Mouse (Mus musculus) large intestine, adult 2 months (tissue): ENCODE measurements around the gene Nat8f5. TPM values are rescaled to one million over a fixed set of nuclear protein-coding genes. Genes with fewer than 3 reads are reported as not detected.
"Not testable (repeated sequence)": the region's sequence is repeated elsewhere in the genome, so short reads cannot be mapped to it uniquely, and the experiment has no call there.

Source experiments
- DNase-seq: peaks from one replicate; pipeline ENCODE4 v3.0.0-alpha.2; 2012; ENCODE audit warnings: low read depth, low spot score
- WGBS: fragments of 180-500 bp; shearing (Covaris S2); methylation state at CpG from one replicate; pipeline ENCODE4 v1.1.7; 2018; 5-methylcytosine and 5-hydroxymethylcytosine counted together
- polyA plus RNA-seq: library from polyadenylated mRNA; depleted of rRNA; stranded (reverse); fragments of >200 nt; gene quantifications from 2 replicates; pipeline ENCODE4 v1.2.3, GENCODE M21; 2012; rRNA removed

Gene Nat8f5
- polyA plus RNA-seq, 1 experiment: 9.3 TPM

DNA sequence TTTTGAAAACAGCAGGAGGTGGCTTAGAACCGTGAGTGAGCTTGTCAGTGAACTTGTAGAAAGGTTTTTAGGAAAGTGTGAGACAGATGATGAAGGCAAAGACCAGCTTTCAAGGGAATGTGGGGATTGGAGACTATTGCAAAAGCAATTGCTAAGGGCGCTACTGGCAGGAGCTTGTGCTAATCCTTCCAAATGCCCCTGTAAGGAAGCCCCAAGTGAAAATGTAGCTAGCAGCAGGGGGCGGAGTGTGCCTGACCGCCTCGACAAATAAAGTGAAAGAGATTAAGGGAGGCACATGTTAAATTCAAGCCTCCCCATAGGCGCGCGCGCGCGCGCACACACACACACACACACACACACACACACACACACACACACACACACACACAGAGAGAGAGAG, 16.5 kb upstream of the Nat8f5 start:
- not testable (repeated sequence) for DNase-seq
- WGBS: 20% methylated on average over 12 of the region's 12 CpGs

DNA sequence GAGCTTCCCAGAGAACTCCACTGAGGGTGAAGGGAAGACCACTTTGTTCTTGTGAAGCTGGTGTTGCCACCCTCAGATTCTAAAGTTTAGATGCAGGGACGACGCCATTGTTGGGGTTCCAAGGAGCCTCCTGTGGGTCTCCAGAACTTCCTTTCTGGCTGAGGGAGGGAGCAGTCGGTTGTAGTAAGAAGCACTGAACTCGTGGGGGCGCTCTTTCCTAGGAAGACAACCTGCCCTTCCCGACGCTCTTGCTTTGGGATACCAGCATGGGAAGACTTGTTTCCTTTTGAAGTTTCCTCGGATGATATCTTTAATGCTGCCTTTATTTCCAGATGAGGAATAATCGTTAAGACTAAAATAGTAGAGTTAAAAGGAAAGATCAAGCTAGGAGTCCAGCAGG, 16.1 kb upstream of the Nat8f5 start:
- whole genome bisulfite sequencing: 8% methylated on average over 9 of the region's 9 CpGs
- DNase-seq: not testable (repeated sequence)

DNA sequence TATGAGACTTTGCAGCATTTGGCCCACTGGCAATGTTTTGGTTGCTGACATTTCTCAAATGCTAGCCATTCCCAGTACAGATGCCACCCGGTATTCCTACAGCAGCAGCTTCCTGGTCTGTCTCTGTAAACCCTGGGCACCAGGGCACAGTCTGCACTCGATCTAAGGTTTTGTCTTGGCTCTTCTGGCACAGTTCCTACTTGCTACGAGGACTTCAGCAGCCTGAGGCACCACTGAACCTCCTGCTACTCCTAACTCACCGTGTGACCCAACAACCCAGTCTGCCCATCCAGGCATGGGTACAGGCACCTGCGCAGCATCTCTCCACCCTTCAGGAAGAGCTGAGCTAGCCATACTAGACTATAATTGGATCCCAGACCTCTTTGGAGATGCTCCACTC, 15.3 kb upstream of the Nat8f5 start:
- 56% methylated on average over 5 of the region's 5 CpGs for WGBS
- DNase-seq: not testable (repeated sequence)

DNA sequence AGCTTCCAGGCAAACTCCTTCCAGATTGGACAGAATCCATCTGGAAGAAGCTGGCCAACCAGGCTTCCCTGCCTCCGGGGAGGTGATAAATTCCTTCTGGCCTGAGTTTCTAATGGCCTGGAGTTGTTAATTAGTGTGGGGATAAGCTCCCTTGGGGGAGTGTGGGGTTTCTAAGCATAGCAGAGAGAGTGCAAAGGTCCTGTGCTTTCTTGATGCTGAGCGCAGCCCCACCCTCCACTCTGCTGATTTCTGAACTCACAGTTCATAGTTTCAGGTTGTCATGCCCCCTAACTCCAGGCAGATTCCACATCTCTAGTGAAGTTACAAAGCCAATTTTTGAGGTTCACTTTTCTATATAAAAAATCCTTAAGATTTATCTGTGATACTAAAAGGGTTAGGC, 14.3 kb upstream of the Nat8f5 start:
- not testable (repeated sequence) for DNase-seq
- 79% methylated on average over 1 of the region's 2 CpGs for WGBS

DNA sequence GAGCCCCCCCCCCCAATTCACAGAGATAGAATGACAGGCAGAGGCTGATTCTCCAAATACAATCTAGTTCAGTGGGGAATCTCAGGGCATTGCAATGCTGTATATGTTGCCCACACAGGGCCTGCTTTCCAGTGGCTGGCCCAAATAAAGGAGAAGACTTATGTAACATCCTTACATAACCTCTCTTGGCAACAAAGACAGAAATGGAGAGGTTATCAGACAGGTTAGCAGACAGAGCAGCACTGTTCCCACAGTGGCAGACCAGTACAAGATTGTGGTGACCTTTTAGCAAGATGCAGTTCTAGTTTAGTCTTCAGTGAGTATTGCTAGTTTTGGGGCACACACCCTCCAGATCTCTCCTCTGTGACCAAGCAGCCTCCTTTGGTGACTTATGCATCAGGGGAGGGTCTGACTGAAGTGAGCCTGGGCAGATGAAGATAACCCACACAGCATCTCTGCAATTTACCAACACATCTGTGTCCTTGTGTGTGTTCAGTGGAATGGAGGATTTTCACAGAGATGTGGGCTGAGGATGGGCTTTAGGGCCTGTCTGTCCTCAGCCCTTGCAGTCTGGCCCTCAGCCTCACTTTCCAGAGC, 13.8 kb upstream of the Nat8f5 start:
- DNase-seq: not testable (repeated sequence)

DNA sequence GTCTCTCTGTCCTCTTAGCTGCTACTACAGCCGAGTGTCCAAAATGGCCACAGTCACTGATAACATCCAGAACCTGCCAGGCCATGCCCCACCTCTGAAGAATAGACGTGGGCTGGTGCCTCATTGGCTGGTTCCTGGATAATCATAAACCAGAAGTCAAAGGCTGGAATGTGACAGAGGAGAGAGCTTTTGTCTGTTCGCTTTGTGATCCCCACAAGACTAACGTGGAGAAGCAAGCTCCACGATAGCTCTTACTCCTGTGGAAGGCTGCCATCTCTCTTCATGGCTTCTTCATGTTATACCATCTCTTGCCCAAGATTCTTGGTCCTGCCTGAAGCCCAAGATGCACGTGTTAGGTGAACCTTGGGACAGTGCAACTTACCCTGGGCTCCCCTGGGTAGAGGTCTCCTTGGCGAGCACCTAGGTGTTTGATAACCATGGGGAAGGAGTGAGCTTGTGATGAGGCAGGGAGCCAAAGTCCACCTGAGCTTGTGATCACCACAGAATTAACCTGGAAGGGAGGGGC, 11.1 kb upstream of the Nat8f5 start, which contains the start of gene Nat8:
TSS of gene Nat8 (minus strand) at position 287 of the 526 bp plus-strand sequence.
- 46% methylated on average over 7 of the region's 7 CpGs for WGBS
- DNase-seq: no peak

DNA sequence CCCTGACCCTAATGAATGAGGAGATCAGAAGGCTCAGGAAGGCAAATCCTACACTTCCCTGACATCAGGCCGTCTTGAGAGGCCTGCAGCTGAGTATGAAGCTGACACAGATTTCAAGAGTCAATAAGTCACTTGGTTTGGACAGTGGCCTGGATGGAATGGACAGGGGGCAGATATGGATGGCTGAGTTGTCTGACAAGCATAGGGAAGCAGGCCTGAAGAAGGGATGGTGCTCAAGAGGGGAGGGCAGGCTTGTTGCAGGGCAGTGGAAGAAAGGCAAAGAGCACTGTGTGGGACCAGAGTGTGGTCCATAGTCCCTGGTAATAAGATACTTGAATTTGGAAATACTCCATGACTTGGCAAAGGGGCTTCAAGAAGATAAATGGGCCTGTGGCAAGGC, 8.7 kb upstream of the Nat8f5 start:
- WGBS: 78% methylated on average over 1 of the region's 1 CpGs
- DNase-seq: no peak

DNA sequence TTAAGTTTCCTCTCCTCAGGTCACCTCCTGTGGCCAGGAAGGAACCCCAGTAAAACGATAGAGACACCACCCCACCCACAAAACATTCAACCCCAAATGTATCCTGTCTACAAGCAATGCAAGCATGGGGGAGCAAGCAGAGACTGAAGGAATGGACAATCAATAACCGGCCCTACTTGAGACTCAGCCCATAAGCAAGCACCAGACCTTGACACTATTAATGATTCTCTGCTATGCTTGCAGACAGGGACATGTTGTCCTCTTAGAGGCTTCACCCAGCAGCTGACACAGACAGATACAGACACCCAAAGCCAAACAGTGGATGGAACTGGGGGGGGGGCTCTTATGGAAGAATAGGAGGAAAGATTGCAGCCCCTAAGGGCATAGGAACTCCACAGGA, 5.1 kb upstream of the Nat8f5 start:
- WGBS: 91% methylated on average over 2 of the region's 2 CpGs
- no peak for DNase-seq

DNA sequence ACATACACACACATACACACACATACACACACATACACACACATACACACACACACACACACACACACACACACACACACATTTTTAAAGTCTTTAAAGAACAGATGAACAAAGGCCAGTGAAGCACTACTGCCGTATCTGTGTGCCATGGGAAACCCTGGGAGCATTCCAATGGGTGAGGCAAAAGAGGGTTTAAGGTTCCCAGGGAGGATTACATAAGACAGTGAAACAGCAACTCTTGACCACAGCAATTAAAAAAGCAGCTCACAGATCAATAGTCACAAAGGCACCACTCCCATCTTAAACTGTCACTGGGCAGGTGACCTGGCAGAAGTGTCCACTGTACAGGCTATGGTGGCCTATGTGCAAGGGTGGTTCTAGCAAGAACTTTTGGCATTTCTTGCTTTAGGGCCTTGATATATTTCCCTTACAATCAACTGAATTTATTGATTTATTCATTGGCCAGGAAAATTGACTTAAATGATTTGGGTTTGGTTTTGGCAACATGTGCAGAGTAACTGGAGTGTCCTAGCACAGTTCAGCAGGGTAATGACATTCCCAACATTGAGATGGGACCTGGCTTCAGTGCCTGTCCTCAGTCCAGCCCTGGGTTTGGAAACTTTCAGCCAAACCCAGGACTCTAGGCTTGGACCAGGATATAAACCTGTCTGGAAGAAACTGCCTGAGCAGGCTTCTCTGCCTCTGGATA, 2.8 kb upstream of the Nat8f5 start:
- WGBS: 34% methylated on average over 1 of the region's 1 CpGs
- no peak for DNase-seq

DNA sequence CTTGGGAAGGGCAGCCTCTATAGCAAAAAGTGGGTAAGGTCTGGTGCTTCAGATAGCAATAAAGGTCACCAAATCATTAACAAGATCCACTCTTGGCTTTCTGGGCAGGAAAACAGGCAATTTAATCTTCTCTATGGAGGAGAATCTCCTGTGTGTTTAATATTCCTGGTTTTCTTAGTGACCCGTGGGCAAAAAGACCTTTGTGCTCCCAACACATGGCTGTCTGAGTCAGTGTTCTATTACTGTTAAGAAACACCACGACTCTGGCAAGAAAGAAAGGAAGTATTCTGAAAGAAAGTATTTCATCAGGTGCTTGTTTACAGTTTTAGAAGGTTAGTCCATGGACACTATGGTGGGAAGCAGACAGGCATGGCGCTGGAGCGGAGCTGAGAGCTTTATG, 1.5 kb upstream of the Nat8f5 start:
- no peak for DNase-seq

DNA sequence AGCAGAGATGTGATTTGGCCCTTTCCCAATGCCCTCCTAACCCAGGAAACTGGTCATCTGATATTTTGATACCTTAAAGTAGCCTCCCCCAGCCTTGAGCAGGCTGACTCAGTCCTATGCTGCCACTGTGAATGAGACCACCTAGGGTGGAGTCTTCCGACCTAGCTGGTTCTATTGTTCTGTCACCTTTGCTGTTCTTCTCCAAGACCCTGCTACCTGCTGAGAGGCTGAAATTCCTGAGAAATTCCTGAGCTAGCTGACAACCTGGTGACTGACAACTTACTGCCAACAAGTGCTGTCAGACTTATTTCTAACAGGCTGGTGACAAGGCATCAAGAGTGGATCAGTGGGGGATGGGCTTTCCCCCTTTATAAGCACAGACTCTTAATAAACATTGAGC, 2.4 kb downstream of the Nat8f5 start:
- DNase-seq: no peak
- 47% methylated on average over 1 of the region's 1 CpGs for WGBS

More for the DNA sequence above, 1.5 kb upstream of the Nat8f5 start:
- WGBS: 71% methylated on average over 4 of the region's 4 CpGs

DNA sequence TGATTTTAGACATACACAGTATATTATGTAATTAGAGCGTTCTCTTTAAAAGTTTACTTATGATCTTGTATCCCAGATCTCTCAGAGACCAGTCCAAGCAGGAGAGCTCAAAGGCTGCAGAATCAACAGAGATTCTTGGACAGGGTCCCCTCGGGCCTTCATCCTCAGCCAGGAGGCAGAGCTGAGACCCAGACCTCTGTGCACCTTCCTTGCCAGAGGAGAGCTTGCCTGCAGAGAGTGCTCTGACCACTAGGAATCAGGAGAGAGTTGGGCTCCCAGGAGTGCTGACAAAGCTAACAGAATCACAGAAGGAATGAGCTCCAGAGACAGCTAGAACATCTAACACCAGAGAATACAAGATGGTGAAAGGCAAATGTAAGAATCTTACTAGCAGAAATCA, 7.4 kb downstream of the Nat8f5 start:
- 72% methylated on average over 2 of the region's 2 CpGs for WGBS
- DNase-seq: no peak

DNA sequence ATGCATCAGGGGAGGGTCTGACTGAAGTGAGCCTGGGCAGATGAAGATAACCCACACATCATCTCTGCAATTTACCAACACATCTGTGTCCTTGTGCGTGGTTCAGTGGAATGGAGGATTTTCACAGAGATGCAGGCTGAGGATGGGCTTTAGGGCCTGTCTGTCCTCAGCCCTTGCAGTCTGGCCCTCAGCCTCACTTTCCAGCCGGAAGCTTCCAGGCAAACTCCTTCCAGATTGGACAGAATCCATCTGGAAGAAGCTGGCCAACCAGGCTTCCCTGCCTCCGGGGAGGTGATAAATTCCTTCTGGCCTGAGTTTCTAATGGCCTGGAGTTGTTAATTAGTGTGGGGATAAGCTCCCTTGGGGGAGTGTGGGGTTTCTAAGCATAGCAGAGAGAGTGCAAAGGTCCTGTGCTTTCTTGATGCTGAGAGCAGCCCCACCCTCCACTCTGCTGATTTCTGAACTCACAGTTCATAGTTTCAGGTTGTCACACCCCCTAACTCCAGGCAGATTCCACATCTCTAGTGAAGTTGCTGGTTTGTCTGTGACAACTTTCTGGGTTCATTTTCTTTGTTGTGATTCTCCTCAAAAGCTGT, 9.7 kb downstream of the Nat8f5 start:
- 52% methylated on average over 3 of the region's 3 CpGs for WGBS
- not testable (repeated sequence) for DNase-seq

DNA sequence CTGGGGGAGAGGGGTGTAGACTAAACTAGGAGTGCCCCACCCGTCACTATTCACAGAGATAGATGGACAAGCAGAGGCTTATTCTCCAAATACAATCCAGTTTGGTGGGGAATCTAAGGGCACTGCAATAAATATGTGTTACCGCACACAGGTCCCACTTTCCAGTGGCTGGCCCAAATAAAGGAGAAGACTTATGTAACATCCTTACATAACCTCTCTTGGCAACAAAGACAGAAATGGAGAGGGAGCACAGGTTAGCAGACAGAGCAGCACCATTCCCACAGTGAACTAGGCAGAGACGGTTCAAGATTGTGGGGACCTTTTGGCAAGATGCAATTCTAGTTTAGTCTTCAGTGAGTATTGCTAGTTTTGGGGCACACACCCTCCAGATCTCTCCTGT, 10.3 kb downstream of the Nat8f5 start:
- not testable (repeated sequence) for DNase-seq
- 53% methylated on average over 3 of the region's 3 CpGs for WGBS

DNA sequence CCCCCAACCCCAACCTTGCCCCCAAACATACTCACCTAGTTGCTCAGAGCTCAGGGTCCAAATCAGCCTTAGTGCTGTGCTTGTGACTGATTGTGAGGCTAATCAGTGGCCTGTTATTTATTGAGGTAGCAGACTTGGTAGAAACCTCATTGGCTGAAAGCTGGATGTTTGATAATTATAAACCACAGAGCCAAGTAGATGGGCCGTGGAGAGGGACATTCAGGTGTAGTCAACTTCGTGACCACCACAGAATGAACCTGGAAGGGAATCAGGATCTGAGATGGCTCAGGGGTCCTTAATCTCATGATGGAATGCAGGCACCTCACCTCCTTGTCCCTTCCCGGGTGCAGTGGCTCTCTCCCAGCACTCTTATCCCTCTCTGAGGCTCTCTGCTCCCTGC, 11.0 kb downstream of the Nat8f5 start:
- 66% methylated on average over 3 of the region's 3 CpGs for WGBS
- not testable (repeated sequence) for DNase-seq

DNA sequence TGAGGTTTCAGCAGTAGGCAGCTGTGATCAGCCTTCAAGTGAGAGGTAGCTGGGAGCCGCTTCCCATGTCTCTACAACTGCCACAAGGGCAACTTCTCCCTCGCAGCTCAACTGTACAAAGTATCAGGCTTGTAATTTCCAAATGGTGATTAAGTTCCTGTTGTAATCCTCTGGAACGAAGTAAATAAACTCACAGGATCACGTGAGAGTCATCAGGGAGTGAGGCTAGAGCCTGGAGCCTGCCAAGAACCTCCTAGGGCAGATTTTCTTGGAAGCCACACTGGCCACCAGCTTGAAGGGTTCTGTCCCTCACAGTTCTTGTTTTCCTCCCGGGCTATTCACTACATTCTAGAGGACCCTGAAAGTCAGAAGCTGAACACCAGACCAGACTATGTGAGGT, 17.6 kb downstream of the Nat8f5 start:
- WGBS: 36% methylated on average over 5 of the region's 5 CpGs
- not testable (repeated sequence) for DNase-seq

Other genes starting within 250 kb of the Nat8f5 start
- 0.43 and 0.69 TPM in 2 replicates for gene Alms1, start 233.4 kb downstream of the Nat8f5 start, polyA plus RNA-seq
- 0.67 TPM in 1 of 2 replicates, not detected in the other for gene Nat8f7, start 107.8 kb downstream of the Nat8f5 start, polyA plus RNA-seq
- gene Nat8f3, start 55.2 kb downstream of the Nat8f5 start, polyA plus RNA-seq: 1.4 and 1.5 TPM in 2 replicates
- 0.06 and 1.0 TPM in 2 replicates for gene Nat8f6, start within 50 bp of the Nat8f5 start, polyA plus RNA-seq
- gene Nat8, start 11.1 kb upstream of the Nat8f5 start, polyA plus RNA-seq: 37.2 and 98.5 TPM in 2 replicates
- 0.15 and 0.16 TPM in 2 replicates for gene Nat8f2, start 48.2 kb upstream of the Nat8f5 start, polyA plus RNA-seq
- gene Nat8f4, start 83.9 kb upstream of the Nat8f5 start, polyA plus RNA-seq: 30.1 and 54.5 TPM in 2 replicates
- 13.8 and 21.7 TPM in 2 replicates for gene Tprkb, start 90.9 kb upstream of the Nat8f5 start, polyA plus RNA-seq
- gene Nat8f1, start 94.7 kb upstream of the Nat8f5 start, polyA plus RNA-seq: 12.6 and 16.6 TPM in 2 replicates
- 16.7 and 30.3 TPM in 2 replicates for gene Dusp11, start 140.7 kb upstream of the Nat8f5 start, polyA plus RNA-seq
- gene Figla, start 195.2 kb upstream of the Nat8f5 start, polyA plus RNA-seq: not detected in 2 replicates
- gene Add2, start 207.7 kb upstream of the Nat8f5 start, polyA plus RNA-seq: 0.21 and 0.58 TPM in 2 replicates